Mouse (Mus musculus) bone marrow, adult 2 months (tissue): ENCODE data around the gene Unc93b1. TPM values are rescaled to one million over a fixed set of nuclear protein-coding genes. Genes with fewer than 3 reads are reported as not detected.
A peak's percentile ranks its signal among the peaks of the same experiment; 100 is the strongest.

Source experiments
- H3K27ac ChIP-seq: fragments of 200-500 bp; 2 replicates; pipeline ENCODE4 v1.5.1; 2012; ENCODE audit warnings: low read depth, mild to moderate bottlenecking, control low read depth, inconsistent platforms, low read length; ENCODE audit not compliant: control insufficient read depth, poor library complexity, insufficient read depth
- H3K4me1 ChIP-seq: fragments of 200-500 bp; 2 replicates; pipeline ENCODE4 v1.6.1; 2011; ENCODE audit warnings: low read length; ENCODE audit not compliant: control insufficient read depth, insufficient read depth
- H3K4me3 ChIP-seq: fragments of 200-500 bp; replicated peaks from 2 replicates; pipeline ENCODE3; 2011; ENCODE audit warnings: mild to moderate bottlenecking, low read depth, low read length, control low read depth; ENCODE audit not compliant: control insufficient read depth
- CTCF ChIP-seq: fragments of 200-500 bp; IDR thresholded peaks from 2 replicates; pipeline ENCODE4 v1.5.1; 2011; ENCODE audit warnings: low read length, control low read depth; ENCODE audit not compliant: control insufficient read depth, insufficient read depth
- POLR2A ChIP-seq: fragments of 200-500 bp; IDR thresholded peaks from 2 replicates; pipeline ENCODE4 v1.6.1; 2011; ENCODE audit warnings: low read depth, mild to moderate bottlenecking, control low read depth, low read length, borderline replicate concordance; ENCODE audit not compliant: control insufficient read depth
- WGBS: fragments of 180-500 bp; shearing (Covaris S2); methylation state at CpG from one replicate; pipeline ENCODE4 v1.1.7; 2018; 5-methylcytosine and 5-hydroxymethylcytosine counted together
- polyA plus RNA-seq: library from polyadenylated mRNA; stranded (reverse); fragments of >200 nt; gene quantifications from 2 replicates; pipeline ENCODE4 v1.2.4, GENCODE M21; 2011; ENCODE audit warnings: low replicate concordance; ENCODE audit not compliant: missing spikeins, insufficient read depth, insufficient read length

Gene Unc93b1
- polyA plus RNA-seq, 1 experiment: 177 TPM

GRCm38 (mm10) chr19:3985261-3985681 is 50.3 kb downstream of the Unc93b1 start:
- WGBS: 40% methylated on average over 8 of the region's 8 CpGs
- no peak overlapping the region for H3K27ac ChIP-seq
- TF ChIP-seq POLR2A: no peak
- TF ChIP-seq CTCF: no peak

DNA sequence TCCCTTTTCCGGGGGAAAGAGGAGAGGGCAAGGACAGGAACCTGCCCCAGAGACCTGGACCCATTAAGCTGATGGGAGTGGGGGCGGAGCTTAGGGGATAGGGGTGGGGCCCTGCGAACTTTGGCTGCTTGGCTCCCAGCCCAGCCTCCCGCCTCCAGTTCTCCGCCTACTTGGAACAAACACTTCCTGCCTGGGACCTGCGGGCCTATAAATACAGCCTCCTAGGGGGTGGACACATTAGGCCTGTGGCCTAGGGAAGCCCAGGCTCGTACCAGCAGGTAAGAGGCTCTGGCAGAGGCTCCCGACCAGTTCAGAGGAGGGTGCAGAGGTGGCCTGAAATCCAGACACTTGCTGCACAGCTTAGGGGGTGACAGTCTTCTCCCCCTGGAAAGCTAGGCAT is 51.3 kb downstream of the Unc93b1 start, which contains the start of gene Acy3:
Gene Acy3, plus strand, starts transcription at position 237 of the 400 bp plus-strand sequence.
- 13% methylated on average over 8 of the region's 8 CpGs for WGBS
- no peak within 1 kb of the TSS; the same call in 1 of the 2 replicates for H3K27ac ChIP-seq
- H3K4me3 ChIP-seq: no peak within 1 kb of the TSS

More at GRCm38 (mm10) chr19:3985261-3985681, 50.3 kb downstream of the Unc93b1 start:
- Histone ChIP-seq H3K4me3 (no peak overlapping the region), H3K4me1 (no peaks in the 10 kb centered on the region)

GRCm38 (mm10) chr19:3988066-3988465 is 53.1 kb downstream of the Unc93b1 start:
- Histone ChIP-seq H3K4me3 (no peak overlapping the region), H3K4me1 (no peaks in the 10 kb centered on the region), H3K27ac (no peak overlapping the region)
- WGBS: 88% methylated on average over 14 of the region's 14 CpGs
- no peak for TF ChIP-seq POLR2A
- TF ChIP-seq CTCF: no peak

More for the DNA sequence above, 51.3 kb downstream of the Unc93b1 start, which contains the start of gene Acy3:
- no peaks in the 10 kb centered on the region for H3K4me1 ChIP-seq
- TF ChIP-seq POLR2A (0 out of 2 replicates have a peak, but pooled peaks have one; percentile 26), CTCF (no peak)

DNA sequence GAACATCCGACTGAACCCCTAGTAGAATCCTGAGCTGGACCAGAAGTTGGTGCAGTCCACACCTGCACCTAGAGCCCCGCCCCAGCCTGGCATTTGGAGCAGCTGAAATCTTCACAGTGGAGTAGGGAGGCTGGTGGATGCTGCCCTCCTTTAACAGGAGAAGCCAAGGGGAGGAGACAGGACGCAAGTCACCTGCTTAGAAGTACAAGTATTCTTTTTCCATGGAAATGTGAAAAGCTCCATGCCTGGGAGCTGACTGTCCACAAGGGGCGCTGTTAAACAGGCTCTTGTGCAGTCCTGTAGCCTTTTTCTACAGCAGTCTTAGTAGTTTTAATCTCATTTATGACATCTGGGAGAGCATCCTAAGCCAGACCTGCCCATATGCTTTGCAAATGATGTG is 53.8 kb downstream of the Unc93b1 start:
- no peak overlapping the region for H3K4me3 ChIP-seq
- no peaks in the 10 kb centered on the region for H3K4me1 ChIP-seq
- TF ChIP-seq POLR2A: no peak
- TF ChIP-seq CTCF: peak; percentile 33; the same call in 1 of the 2 replicates
- WGBS: 90% methylated on average over 4 of the region's 4 CpGs
- H3K27ac ChIP-seq: no peak overlapping the region

GRCm38 (mm10) chr19:3990804-3991203 is 55.8 kb downstream of the Unc93b1 start:
- TF ChIP-seq CTCF: no peak
- no peak for TF ChIP-seq POLR2A
- no peak overlapping the region for H3K4me3 ChIP-seq
- 79% methylated on average over 6 of the region's 6 CpGs for WGBS
- H3K27ac ChIP-seq: no peak overlapping the region
- no peaks in the 10 kb centered on the region for H3K4me1 ChIP-seq

DNA sequence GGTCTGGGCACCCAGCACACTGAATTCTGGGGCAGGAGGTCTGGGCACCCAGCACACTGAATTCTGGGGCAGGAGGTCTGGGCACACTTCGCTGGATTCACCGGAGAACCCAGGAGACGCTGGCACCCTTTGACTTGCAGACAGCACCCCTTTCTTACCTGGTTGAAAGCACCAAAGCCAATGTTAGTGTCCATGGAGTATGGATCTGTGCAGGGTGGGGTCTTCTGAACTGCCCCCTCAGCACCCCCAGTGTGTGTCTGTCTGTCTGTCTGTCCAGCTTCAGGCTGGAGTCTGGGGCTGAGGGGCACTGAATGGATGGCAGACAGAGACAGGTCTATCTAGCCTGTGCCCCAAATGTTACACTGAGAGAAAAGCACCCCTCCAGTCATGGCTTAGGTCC is 56.6 kb downstream of the Unc93b1 start:
- no peaks in the 10 kb centered on the region for H3K4me1 ChIP-seq
- H3K27ac ChIP-seq: no peak overlapping the region
- H3K4me3 ChIP-seq: no peak overlapping the region
- TF ChIP-seq CTCF (no peak), POLR2A (no peak)
- WGBS: 91% methylated on average over 3 of the region's 3 CpGs

GRCm38 (mm10) chr19:3991966-3992365 is 57.0 kb downstream of the Unc93b1 start:
- TF ChIP-seq POLR2A (no peak), CTCF (no peak)
- Histone ChIP-seq H3K27ac (no peak overlapping the region), H3K4me3 (no peak overlapping the region), H3K4me1 (no peaks in the 10 kb centered on the region)
- WGBS: 90% methylated on average over 3 of the region's 3 CpGs

DNA sequence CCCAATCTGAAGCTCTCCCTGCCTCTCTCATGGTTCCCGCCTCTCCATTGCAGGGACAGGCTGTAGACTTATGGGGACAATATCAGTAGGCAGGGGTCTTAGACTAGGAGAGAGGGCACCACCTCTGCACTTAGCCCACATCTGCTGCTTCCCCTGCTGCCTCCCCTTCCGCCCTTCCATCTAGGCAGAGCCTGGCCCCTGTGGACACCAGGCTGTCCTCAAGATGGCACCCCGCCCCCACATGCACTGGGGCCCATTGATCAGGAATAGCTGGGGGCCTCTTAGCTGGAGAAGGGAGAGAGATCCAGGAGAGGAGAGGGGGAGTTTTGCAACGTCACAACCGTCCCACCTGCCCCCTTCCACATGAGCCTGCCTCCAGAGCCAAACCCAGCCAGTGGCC is 57.4 kb downstream of the Unc93b1 start, which contains the start of gene Tbx10:
Gene Tbx10, plus strand, starts transcription at position 337 of the 400 bp plus-strand sequence.
- no peaks in the 10 kb centered on the region for H3K4me1 ChIP-seq
- 75% methylated on average over 5 of the region's 5 CpGs for WGBS
- TF ChIP-seq CTCF (no peak), POLR2A (no peak)
- no peak within 1 kb of the TSS for H3K4me3 ChIP-seq
- no peak within 1 kb of the TSS for H3K27ac ChIP-seq

GRCm38 (mm10) chr19:3994932-3995331 is 59.9 kb downstream of the Unc93b1 start:
- Histone ChIP-seq H3K4me3 (no peak overlapping the region), H3K4me1 (no peaks in the 10 kb centered on the region; the same call in 1 of the 2 replicates), H3K27ac (no peak overlapping the region)
- WGBS: 82% methylated on average over 6 of the region's 6 CpGs
- TF ChIP-seq CTCF: no peak
- no peak for TF ChIP-seq POLR2A
